Mouse (Mus musculus) right cerebral cortex, postnatal 4 days (tissue): ENCODE data around the gene Slc16a13.

ENCODE experiments used
- DNase-seq: peaks from one replicate; pipeline ENCODE4 v3.0.0-alpha.2; 2022

Gene Slc16a13

DNA sequence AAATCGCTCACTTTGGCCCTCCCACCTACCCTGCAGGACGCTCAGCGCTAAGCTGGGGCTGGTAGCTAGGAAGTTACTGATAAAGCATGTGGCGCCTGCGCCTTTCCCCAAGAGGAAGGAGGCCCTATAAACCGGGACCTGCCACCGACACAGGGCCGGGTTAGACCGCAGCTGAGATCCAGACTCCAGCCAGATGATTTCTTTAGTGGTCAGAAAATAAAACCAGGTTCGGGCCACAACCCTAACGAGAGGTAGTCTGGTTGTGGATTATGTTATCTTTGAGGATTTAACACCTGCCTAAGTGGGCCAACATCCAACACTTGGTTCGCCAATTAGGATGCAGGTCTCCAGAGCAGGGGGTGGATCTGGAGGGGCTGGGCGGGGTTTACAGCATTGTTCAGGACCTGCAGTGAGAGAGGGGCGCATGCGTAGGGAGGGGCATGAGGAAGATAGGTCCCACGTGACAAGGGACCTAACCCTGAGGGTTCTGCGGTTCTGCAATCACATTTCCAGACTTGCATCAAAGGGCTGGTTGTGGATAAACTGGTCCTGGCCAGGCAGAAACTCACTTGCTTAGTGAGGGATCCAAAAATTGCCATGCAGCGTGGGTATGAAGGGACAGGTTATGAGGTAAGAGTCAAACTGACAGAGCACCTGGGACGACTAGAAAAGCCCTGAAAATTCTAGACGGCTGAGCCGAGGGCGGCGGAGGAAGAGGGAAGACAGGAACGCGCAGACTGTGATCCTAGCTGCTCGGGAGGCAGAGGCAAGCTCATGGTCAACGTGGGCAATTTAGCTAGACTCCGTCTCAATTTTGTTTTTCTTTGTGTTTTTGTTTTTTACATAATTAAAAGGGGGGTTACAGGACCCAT is at the start of gene Slc16a13:
Gene Slc16a13 (minus strand): TSS at position 334 of the 872 bp plus-strand sequence.
- DNase-seq = peak; percentile 96

DNA sequence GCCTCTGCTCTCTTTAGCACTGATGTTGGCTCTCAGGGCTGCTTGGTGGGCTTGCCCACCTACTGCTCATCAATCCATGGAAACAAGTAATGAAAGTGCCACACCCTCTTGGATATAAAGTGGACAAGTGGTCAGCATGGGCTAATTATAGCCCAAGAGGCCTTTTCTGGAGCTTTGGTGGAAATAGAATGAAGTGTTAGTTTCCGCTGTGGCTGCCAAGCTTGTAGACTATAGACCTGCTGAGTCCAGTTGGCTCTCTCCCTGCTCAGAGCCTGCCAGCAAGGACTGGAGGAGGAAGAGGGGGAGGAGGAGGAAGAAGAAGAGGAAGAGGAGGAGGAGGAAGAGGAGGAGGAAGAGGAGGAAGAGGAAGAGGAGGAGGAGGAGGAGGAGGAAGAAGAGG is 45.5 kb upstream of the Slc16a13 start:
- no peak for DNase-seq

DNA sequence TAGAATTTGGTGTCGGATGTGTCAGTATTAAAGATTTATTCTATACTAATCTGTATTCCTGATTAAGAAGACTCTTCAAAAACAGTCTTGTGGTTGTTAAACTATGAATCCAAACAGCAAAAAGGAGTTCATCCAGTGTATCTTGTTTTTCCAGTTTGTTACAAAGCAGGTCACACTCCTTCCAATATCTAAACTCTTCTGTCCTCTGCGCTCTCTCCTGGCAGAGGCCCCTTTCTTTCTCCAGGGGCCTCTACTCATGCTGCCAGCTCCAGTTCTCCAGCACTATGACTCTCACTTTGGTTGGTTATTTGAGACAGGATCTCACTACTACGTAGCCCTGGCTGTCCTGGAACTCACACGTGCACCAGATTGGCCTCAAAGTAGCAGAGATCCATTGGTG is 45.0 kb upstream of the Slc16a13 start:
- DNase-seq = no peak

DNA sequence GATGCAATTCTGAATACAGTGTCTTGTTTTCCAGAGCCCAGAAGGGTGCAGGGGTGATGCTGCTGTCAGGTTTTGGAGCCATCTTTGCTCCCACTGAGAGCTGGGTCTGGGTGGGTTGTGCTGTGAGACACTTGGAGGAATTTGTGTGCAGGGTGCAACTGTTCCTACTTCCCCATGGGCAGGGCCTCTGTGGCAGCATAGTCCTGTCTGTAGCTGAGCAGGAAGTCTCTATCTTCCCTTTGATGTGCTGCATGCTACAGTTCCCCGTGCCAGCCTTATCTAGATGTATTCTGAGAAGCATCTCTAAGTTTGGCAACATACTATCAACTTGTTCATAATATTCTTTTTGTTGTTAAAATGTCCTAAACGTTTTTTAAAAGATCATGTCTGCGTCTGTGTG is 44.4 kb upstream of the Slc16a13 start:
- DNase-seq = no peak

DNA sequence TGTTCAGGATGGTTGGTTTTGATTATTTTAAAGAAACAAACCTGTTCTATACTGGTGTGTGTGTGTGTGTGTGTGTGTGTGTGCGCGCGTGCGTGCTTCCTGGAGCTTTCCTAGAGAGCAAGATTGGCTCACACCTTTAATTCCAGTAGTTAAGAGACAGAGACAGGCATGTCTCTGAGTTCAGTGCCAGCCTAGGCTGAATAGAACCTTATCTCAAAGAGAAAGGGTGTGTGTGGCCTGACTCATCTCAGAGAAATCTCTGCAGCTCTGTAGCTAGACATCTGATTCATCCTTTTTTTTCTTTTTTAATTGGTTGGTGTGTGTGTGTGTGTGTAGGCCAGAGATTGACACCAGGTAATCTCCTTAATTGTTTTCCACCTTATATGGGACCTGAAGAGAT is 38.2 kb upstream of the Slc16a13 start:
- DNase-seq = no peak

DNA sequence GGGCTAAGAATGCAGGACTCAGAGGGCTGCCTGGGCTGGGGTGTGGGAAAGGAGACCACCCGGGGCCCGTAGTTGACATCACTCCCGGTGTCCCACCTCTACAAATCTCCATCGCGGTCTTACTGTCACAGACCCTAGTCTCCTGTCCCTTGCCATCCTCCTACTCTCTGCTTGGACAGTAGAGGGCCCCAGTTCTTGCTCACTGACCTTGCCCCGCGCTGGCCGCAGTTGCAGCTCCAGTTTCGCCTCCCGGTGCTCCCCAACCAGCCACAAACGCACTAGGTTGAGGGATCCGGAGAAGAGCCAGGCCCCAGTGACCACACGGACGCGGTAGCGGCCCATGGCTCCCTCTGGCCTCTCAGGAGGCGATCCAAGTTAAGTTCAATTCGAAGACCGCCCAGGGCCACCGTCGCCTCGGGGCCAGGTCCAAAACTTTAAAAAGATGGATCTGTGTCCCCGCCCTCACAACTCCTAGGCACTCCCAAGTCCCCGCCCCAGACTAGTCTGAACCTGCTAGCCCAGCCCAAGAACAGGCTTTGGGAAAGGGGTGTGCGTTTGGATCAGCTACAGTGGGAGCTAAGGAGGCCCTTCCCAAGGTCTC is 34.2 kb upstream of the Slc16a13 start, which contains the start of gene Alox12:
Gene Alox12 (minus strand): TSS at position 423 of the 601 bp plus-strand sequence.
- DNase-seq = no peak

DNA sequence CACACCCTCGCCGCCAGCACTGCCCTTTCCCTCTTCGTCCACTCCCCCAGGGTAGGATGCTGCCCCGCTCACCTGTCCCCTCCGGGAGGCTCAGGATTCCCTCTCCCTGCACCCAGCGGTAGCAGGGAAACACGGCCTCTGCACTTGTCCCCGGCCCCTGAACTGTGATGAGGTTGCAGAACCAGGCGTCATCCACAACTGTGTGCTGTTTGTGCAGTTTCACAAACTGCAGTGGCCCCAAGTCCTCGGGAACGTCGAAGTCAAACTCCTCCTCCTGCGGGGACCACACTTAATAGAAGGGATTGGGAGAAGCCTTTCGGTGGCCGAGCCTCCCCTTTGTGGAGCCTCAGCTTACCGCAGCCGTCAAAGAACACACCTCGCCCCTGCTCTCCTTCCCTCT is 33.5 kb upstream of the Slc16a13 start:
- DNase-seq = no peak

DNA sequence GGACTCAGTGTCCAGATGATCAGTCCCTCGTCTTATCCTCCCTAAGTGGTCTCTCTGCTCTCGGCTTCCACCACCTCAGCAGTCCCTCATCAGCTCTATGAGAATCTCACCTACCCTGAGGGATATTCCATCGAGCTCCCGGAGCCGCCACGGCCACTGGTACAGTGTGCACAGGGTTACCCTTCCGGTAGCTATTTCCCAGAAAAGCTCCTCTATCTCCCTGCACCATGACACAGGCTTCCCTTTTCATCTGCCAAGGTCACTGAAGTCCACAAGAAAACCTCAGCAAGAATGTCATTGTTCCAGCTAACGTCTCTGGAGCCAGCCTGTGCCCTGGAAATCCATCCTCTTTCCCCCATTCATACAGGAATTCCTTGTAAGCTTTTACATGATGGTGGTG is 31.0 kb upstream of the Slc16a13 start:
- no peak for DNase-seq

DNA sequence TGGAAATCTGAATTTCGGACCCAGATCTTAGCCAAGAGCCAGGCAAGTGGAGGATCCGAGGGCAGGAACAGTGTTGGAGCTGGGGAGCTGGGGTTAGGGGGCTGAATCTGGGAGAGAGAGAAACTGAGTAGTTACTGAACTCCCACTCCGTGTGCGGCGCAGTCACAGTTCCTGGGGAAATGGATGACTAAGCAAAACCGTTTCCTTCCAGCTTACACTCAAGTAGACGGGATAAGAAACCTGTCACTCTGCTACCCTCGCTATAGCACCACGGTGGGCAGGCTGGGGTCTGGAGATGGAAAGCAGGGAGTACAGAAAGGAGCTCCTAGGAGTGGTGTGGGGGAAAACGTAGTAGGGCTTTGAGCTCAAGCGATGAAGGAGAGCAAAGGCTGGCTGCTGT is 29.3 kb upstream of the Slc16a13 start:
- DNase-seq = no peak

DNA sequence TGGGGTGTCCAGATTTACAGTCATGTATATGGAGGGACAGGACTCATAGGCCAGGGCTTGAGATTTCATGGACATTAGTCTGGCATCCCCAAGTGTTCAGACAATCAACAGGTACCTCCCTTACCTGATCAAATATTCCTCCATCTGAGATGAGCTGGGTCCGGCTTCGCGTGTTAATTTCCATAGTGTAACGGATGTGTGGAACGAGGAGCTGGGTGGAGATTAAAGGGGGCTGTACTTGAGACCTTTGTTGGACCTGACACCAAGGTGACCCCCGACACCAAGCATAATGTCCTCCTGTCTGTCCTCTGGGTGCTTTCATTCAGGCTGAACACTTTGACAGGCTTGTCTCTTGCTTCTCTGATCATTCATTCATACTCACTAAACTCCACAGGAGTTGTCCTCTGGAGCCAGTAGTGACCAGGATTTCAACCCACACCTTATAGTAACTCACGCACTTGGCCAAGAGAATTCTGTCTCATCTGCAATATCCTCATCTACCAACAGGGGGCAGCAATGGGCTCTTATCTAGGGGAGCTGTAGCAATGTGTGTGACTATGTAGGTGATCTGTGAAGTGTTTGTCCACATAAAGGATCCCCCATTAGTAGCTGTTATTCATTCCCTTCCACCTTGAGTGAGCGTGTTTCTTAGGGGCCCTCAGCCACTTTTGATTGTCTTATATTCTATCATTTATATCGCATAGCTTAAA is 26.4 kb upstream of the Slc16a13 start:
- DNase-seq = peak; percentile 58

DNA sequence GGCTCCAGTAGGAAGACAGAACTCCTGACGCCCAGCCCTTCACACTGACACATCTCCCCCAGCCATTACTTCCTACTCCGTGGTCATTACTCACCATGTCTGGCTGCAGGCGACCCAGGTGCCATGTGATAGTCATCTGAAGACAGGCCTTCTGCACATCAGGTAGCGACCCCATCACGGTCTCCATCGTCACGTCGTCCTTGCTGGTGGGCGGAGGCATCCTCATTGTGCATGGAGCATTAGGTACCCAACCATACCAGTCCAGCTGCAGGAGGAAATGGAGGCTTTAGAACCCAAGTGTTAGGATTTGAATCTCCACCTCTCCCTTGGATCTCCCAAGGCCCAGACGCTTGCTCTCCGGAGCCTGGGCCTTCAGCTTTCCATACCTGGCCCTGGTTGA is 21.7 kb upstream of the Slc16a13 start:
- DNase-seq = no peak

DNA sequence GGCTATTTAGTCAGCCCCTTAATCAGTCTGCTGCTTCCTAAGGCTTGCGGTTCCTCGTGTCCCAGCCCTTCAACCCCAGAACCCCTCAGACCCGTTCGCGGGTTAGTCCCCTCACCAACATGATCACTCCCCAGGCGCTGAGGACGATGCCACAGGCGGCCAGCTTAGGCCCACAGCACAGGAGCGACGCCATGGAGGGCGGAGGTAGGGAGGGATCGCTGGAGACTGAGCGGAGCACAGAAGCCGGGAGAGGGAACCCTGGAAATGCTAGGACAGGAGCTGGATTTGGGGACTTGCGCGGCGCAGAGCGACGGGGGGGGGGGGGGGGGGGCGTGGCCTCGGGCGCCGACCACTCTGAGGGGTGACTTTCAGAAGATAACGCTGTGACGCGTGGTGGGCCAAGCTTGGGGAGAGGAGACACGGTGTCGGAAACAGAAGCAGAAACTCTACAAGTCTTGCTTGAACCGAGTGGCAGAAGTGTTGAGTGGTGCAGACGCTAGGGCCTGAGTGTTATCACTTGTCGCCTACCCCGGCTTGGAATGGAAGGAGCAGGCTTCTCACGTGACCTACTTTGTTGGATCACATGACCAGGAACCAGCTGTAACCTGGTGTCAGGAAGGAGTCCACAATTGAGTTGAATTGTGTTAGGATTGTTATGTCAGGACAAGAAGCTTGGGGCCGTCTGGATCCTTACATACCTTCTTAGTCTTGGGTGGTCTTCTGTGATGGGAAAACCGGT is 18.8 kb upstream of the Slc16a13 start, which contains the start of the genes Gm21988 and Rnasek:
Gene Gm21988 (minus strand): TSS at position 290 of the 739 bp plus-strand sequence.
Gene Rnasek (minus strand): TSS at position 302 of the 739 bp plus-strand sequence.
- peak; percentile 70 for DNase-seq

DNA sequence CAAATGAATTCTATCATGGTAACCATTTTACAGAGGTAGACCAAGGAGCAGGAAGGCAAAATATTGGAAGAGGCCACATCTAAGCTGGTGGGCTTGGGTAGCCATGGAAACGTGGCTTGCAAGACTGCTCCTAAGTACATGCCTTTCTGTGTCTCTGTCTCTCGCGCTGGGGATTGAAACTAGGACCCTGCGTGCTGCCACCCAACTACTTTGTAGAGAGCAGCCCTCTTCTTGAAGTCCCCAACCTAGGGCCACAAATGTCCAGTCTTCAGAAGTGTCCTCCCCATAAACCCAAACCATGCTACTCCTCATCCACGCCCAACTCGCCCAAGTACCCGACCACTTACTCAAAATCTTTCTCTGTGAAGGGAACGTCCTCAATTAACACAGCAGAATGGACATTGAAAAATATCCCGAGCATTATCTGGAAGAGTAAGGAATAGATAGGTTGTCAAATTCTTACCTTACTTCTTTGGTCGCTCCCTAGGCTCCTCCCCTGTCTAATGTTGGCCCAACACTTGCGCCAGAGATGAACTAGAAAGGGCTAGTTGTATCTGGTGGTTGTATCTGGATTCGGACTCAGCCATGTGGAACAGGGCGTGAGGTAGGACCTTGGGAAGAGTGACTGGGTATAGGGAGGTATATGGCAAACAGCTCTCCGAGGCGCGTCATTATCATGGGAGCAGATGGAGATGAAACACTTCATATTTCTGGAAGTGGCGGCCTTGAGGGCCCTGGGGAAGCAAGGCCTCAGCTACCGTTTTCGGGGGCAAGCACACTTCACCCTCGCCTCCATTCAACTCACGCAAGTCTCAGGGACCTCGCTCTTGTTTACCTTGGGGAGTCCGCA is 18.0 kb upstream of the Slc16a13 start:
- DNase-seq = no peak

DNA sequence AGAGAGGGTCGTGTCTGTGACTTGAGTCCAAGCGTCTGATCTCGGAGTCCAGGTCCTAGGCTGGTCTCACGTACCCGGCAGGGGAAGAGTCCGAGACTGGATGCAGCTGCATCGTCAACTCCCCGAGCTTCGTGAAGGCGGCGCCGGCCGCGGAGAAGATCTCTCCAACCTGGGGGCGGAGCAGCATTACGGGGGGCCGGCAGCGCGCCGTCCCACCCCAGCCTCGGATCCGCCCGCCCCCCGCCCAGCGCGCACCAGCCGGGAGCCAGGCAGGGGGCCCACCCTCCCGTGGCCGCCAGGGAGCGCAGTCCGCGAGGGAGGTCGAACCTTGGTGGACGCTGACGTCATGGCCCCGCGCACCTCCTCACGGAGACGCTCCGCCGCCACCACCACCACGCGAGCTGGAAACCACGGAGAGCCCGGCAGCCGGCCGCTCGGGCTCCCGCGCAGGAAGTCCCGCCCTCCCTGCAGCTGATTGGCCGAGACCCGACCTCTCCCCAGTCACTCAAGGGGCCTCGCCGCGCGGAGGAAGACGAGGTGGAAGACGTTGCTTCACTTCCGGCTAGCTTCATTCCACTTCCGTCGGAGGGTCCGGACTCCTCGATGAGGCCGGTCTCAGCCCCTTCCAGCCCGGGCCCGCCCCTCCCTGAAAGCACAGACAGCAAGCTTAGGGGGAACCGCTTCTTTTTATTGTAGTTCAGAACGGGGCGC is 16.7 kb upstream of the Slc16a13 start, which contains the start of gene 0610010K14Rik:
Gene 0610010K14Rik (minus strand): TSS at position 458 of the 711 bp plus-strand sequence.
- DNase-seq = peak; percentile 98

DNA sequence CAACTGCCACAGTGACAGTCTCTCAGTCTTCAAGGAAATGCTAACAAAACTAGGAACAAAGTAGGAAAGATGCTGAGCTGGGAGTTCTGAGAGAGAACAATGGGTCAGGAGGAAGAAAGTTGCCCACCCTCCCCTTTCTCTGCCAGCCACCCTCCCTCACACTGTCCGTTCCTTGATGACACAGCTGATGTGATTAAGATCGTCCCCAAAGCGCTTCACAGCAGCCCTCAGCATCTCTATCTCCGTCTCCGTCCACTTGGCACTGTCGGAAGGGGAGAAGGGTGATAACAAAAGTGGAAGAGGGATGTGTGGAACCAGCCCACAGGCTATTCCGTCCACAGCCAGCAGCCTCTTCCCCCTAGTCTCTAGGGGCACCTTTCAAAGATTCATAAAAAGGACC is 15.9 kb upstream of the Slc16a13 start:
- DNase-seq = no peak

DNA sequence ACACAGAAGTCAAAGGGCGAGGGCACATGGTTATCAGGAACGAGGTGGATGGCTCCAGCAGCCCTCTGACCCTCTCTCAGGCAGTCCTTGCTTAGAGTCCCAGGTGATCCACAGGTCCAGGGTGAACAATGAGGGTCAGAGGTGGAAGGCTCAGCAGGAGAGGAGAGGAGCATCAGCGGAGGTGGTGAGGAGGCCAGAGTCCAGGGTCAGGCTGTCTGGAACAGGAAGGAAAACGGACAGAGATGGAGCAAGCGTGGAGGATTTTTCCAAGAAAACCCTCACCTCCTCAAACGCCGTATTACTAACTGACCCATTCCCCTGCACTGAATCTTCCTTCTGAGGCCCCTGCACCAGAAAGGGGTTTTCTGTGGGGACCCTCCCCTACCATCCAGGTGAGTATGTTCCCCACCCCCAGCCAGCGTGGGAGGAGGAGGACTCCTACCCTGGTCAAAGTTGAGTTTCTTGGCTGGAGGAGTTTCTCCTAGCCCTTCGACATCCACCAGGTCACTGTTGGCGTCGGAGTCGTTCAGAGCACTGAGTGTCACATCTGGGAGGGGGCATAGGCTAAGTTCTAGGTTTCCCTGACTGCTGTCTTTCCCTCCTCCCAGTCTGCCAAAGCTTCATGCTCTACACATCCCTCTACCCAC is 14.5 kb upstream of the Slc16a13 start:
- DNase-seq = no peak

DNA sequence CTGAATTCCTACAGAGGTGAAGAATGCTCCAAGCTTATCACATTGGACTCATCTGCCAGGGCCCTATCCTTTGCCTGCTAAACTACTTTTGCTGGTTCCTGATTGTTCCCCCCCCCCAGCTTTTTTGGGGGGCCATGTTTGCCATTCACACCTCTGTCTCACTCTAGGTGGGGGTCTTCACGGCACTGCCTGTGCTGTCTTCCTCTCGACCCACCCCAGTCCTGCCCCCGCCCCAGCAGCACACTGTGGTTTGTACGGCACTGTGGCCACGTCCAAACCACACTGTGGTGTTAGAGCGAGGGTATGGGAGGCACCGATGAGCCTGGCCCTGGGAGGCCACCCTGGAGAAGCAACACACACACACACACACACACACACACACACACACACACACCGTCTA is 13.6 kb upstream of the Slc16a13 start:
- no peak for DNase-seq

DNA sequence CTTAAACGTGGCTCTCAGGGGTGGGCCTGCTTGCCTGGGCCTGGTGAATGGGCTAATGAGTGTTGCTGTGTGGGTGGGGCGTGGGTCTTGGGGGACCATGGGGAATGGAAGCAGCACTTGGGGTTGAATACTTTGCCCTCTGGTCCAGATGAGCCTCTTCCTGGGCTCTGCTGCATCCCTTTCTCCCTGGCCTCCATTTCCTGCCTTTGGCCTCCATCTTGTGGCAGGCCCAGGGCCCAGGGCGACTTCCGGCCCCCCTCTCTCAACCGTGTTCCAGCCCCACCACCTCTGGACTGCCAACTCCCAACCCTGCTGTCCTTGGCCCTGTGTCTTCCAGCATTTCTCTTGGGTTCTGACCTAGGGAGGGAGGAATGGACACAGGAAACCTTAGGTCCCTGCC is 13.2 kb upstream of the Slc16a13 start:
- no peak for DNase-seq

DNA sequence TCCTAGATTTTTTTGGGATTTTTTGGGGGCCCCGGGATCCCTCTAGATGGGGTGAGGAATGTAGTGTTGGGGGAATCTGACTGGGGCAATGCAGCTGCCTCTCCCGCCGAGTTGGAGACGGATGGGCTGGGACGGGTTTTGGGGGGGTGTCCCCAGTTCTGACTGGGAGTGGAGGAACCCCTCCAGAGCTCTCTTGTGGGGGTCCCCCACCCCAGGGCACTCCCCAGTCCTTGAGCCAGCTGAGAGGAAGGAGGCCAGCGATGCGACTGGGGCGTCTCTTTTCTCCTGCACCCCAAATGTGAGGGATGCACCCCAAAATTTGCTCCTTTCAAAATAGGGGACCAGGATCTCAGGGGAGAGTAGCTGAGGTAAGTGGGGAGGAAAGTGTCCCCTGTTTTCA is 12.2 kb upstream of the Slc16a13 start:
- no peak for DNase-seq

DNA sequence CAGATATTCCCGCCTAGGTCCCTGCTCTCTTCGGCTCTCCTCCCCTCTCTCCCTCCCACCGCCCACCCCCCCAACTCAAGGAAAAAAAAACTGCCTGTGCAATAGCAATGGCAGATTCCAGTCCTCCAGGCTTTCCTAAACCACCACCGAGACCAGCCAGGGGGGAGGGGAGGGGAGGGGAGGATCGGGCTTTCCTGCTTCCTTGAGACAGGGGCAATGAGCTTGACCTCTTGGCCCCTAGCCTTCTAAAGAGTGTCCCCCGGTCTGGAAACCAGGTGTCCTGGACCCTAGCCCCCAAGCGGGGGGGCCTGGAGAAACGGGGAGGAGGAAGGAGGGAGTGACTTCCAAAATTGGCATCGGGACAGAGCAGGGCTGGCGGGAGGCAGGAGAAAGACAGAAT is 11.7 kb upstream of the Slc16a13 start:
- peak; percentile 70 for DNase-seq
